Mouse (Mus musculus) small intestine, adult 2 months (tissue): ENCODE measurements at regions not wholly inside any gene's neighbourhood (a gene's known extent, or its start where the extent isn't known, plus 50 kb on each side); places are given as distances from the start of the nearest gene placed in this dataset.

Experiments
- H3K27ac ChIP-seq: fragments of 200-500 bp; 2 replicates; pipeline ENCODE4 v1.5.1; 2012; ENCODE audit warnings: low read depth, low read length, control low read depth, inconsistent platforms; ENCODE audit not compliant: insufficient read depth
- H3K27me3 ChIP-seq: fragments of 200-500 bp; 2 replicates; pipeline ENCODE4 v1.6.1; 2012; ENCODE audit warnings: mild to moderate bottlenecking, moderate library complexity, low read length, inconsistent platforms; ENCODE audit not compliant: control insufficient read depth, insufficient read depth
- H3K36me3 ChIP-seq: fragments of 200-500 bp; 2 replicates; pipeline ENCODE4 v1.6.1; 2012; ENCODE audit warnings: mild to moderate bottlenecking, low read length, control low read depth, inconsistent platforms; ENCODE audit not compliant: control insufficient read depth, insufficient read depth
- H3K4me1 ChIP-seq: fragments of 200-500 bp; 2 replicates; pipeline ENCODE4 v1.6.1; 2012; ENCODE audit warnings: low read length, inconsistent platforms, mixed read lengths; ENCODE audit not compliant: control insufficient read depth, insufficient read depth, insufficient read length
- H3K4me3 ChIP-seq: fragments of 200-500 bp; 2 replicates; pipeline ENCODE4 v1.5.1; 2012; ENCODE audit warnings: low read depth, mild to moderate bottlenecking, control low read depth, inconsistent platforms, low read length, moderate library complexity
- CTCF ChIP-seq: fragments of 200-500 bp; IDR thresholded peaks from 2 replicates; pipeline ENCODE4 v1.5.1; 2012; ENCODE audit warnings: low read depth, mild to moderate bottlenecking, control low read depth, inconsistent platforms, low read length, moderate library complexity, mixed read lengths; ENCODE audit not compliant: insufficient replicate concordance, insufficient read length; ENCODE audit errors: extremely low read depth
- POLR2A ChIP-seq: fragments of 200-500 bp; IDR thresholded peaks from 2 replicates; pipeline ENCODE4 v1.6.1; 2012; ENCODE audit warnings: low read depth, mild to moderate bottlenecking, control low read depth, inconsistent platforms, low read length, moderate library complexity
- WGBS: fragments of 180-500 bp; shearing (Covaris S2); methylation state at CpG from one replicate; pipeline ENCODE4 v1.1.7; 2018; 5-methylcytosine and 5-hydroxymethylcytosine counted together

GRCm38 (mm10) chr16:62327378-62328036, 459.1 kb downstream of the Nsun3 start:
- Histone ChIP-seq H3K27ac (no peak overlapping the region), H3K36me3 (no peaks in the 10 kb centered on the region), H3K4me1 (no peaks in the 10 kb centered on the region), H3K4me3 (no peak overlapping the region), H3K27me3 (no peaks in the 10 kb centered on the region)
- WGBS, result 67% methylated on average over 5 of the region's 5 CpGs
- TF ChIP-seq CTCF (no peak), POLR2A (no peak)

GRCm38 (mm10) chr16:62325534-62326244, 460.9 kb downstream of the Nsun3 start:
- 12% methylated on average over 3 of the region's 3 CpGs for WGBS
- Histone ChIP-seq H3K4me1 (no peaks in the 10 kb centered on the region), H3K27ac (no peak overlapping the region), H3K27me3 (no peaks in the 10 kb centered on the region), H3K4me3 (no peak overlapping the region), H3K36me3 (no peaks in the 10 kb centered on the region)
- TF ChIP-seq CTCF, result no peak
- no peak for TF ChIP-seq POLR2A

- Histone ChIP-seq H3K4me1 (no peaks in the 10 kb centered on the region), H3K27me3 (no peaks in the 10 kb centered on the region), H3K27ac (no peak overlapping the region), H3K36me3 (no peaks in the 10 kb centered on the region), H3K4me3 (no peak overlapping the region)
- no peak for TF ChIP-seq POLR2A
- 69% methylated on average over 1 of the region's 1 CpGs for WGBS
These were observed 463.8 kb downstream of the Nsun3 start for GRCm38 (mm10) chr16:62322809-62323208.

- TF ChIP-seq CTCF, result no peak
- TF ChIP-seq POLR2A, result no peak
- H3K4me1 ChIP-seq, result no peaks in the 10 kb centered on the region
- WGBS, result 61% methylated on average over 3 of the region's 3 CpGs
- no peaks in the 10 kb centered on the region for H3K36me3 ChIP-seq
- no peaks in the 10 kb centered on the region for H3K27me3 ChIP-seq
- H3K27ac ChIP-seq, result no peak overlapping the region
- H3K4me3 ChIP-seq, result no peak overlapping the region
These were observed 497.7 kb downstream of the Nsun3 start for GRCm38 (mm10) chr16:62288948-62289347.
